Mouse (Mus musculus) stomach, postnatal 0 days (tissue): ENCODE measurements around the gene Cadps2. TPM values are rescaled to one million over a fixed set of nuclear protein-coding genes. Genes with fewer than 3 reads are reported as not detected.

Source experiments
- ATAC-seq: fragments of 200-750 bp; cut with Nextera tagmentation; 2 replicates; pipeline ENCODE4 v1.8.0; 2017; ENCODE audit not compliant: low FRiP score, low TSS enrichment
- DNase-seq: peaks from one replicate; pipeline ENCODE4 v3.0.0-alpha.2; 2016; ENCODE audit warnings: low spot score
- H3K27ac ChIP-seq: fragments of 300-500 bp; sonication (generic); replicated peaks from 2 replicates; pipeline ENCODE4 v1.5.1; 2014; ENCODE audit warnings: mild to moderate bottlenecking, control low read depth
- H3K27me3 ChIP-seq: fragments of 300-500 bp; sonication (generic); 2 replicates; pipeline ENCODE4 v1.6.1; 2014; ENCODE audit warnings: low read length; ENCODE audit not compliant: control insufficient read depth, insufficient read depth
- H3K36me3 ChIP-seq: fragments of 300-500 bp; sonication (generic); 2 replicates; pipeline ENCODE4 v1.6.1; 2014; ENCODE audit warnings: low read length, mixed read lengths; ENCODE audit not compliant: control insufficient read depth, insufficient read depth
- H3K4me1 ChIP-seq: fragments of 300-500 bp; sonication (generic); replicated peaks from 2 replicates; pipeline ENCODE4 v1.6.1; 2014; ENCODE audit warnings: antibody characterized with exemption; ENCODE audit not compliant: control insufficient read depth, insufficient read depth
- H3K4me2 ChIP-seq: fragments of 300-500 bp; sonication (generic); replicated peaks from 2 replicates; pipeline ENCODE4 v1.6.1; 2014; ENCODE audit warnings: low read depth, mild to moderate bottlenecking, control low read depth, moderate library complexity
- H3K4me3 ChIP-seq: fragments of 300-500 bp; sonication (generic); 2 replicates; pipeline ENCODE4 v1.5.1; 2014; ENCODE audit warnings: low read depth, low read length, control low read depth
- H3K9ac ChIP-seq: fragments of 300-500 bp; sonication (generic); 2 replicates; pipeline ENCODE4 v1.6.1; 2014; ENCODE audit warnings: mild to moderate bottlenecking, low read length, control low read depth, mixed read lengths
- H3K9me3 ChIP-seq: fragments of 300-500 bp; sonication (generic); 2 replicates; pipeline ENCODE4 v1.6.1; 2016; ENCODE audit warnings: low read length; ENCODE audit not compliant: control insufficient read depth
- CTCF ChIP-seq: IDR thresholded peaks from 2 replicates; pipeline ENCODE4 v1.5.1; 2016; ENCODE audit warnings: antibody characterized with exemption, low read depth, mild to moderate bottlenecking, moderate library complexity
- EP300 ChIP-seq: optimal IDR thresholded peaks from 2 replicates; pipeline ENCODE3; 2016; ENCODE audit warnings: antibody characterized with exemption
- WGBS: fragments of 180-500 bp; shearing (Covaris S2); extraction: QIAGEN DNeasy Blood & Tissue Kit; methylation state at CpG from one replicate; pipeline ENCODE4 v1.1.7; 2014; 5-methylcytosine and 5-hydroxymethylcytosine counted together
- polyA plus RNA-seq: library from polyadenylated mRNA; unstranded; fragments of >200 nt; fragmentation: Nextera tagmentation; extraction: Ambion mirVana; gene quantifications from 2 replicates; pipeline ENCODE4 v1.2.1, GENCODE M21; 2015

Gene Cadps2
- polyA plus RNA-seq, 1 experiment from 2014 or later: 4.8 TPM

DNA sequence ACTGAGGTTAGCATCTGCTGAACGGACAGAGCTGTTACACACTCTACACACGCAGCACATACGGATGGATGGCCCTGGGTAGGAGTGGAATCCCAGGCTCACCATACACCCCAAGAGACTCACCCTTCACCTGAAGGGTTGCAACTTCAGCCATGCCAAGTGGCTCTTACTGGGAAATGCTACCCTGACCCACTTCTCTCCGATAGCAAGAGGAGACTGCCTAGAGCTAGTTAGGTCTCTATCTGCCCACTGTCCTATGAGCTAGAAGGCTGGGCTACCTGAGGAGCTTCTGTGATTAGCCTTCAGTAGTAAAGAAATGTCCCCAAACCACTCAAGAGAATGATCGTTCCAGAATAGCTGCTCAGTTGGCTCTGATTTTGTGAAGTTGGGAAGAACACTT is 2.1 kb downstream of the Cadps2 start:
- no peak for TF ChIP-seq EP300
- no peak for TF ChIP-seq CTCF
- Histone ChIP-seq H3K9ac (no peak overlapping the region), H3K4me3 (no peak overlapping the region), H3K36me3 (no peaks in the 10 kb centered on the region), H3K4me1 (no peaks in the 10 kb centered on the region), H3K4me2 (peak overlapping the region; percentile 27; the same call in 1 of the 2 replicates), H3K27me3 (no peaks in the 10 kb centered on the region; the same call in 1 of the 2 replicates), H3K9me3 (no peaks in the 10 kb centered on the region), H3K27ac (no peak overlapping the region)
- no peak for DNase-seq
- no peak for ATAC-seq
- 84% methylated on average over 5 of the region's 5 CpGs for WGBS

- TF ChIP-seq CTCF: no peak
- no peak for TF ChIP-seq EP300
- Histone ChIP-seq H3K27me3 (no peaks in the 10 kb centered on the region; the same call in 1 of the 2 replicates), H3K4me1 (no peaks in the 10 kb centered on the region), H3K9ac (no peak overlapping the region), H3K27ac (no peak overlapping the region), H3K9me3 (no peaks in the 10 kb centered on the region), H3K4me2 (no peak overlapping the region), H3K36me3 (no peaks in the 10 kb centered on the region), H3K4me3 (no peak overlapping the region)
- ATAC-seq (no peak), DNase-seq (no peak)
- WGBS: 25% methylated on average over 2 of the region's 2 CpGs
Observed at GRCm38 (mm10) chr6:23836694-23837093, 2.5 kb downstream of the Cadps2 start.

DNA sequence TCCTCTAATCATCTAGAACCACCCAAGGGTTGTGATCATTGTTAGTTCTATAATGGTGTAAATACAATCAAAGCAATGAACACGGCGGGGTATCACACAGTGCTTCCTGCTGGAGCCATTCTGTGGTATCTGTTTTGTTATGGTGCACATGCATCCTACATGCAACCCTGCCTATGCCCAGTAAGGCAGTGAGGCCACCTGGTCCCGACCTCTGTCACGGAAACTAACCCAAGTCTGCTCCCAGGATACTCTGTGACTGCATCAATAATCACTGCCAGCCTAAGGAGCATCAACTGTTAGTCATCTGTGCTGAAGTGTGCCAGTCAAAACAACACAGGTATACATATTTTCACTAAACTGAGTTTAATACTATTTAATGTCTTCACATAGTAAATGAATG is 3.7 kb downstream of the Cadps2 start:
- no peaks in the 10 kb centered on the region for H3K4me1 ChIP-seq
- H3K9ac ChIP-seq: no peak overlapping the region
- no peak for DNase-seq
- 89% methylated on average over 4 of the region's 4 CpGs for WGBS
- no peaks in the 10 kb centered on the region; the same call in 1 of the 2 replicates for H3K27me3 ChIP-seq
- no peak overlapping the region for H3K27ac ChIP-seq
- ATAC-seq: no peak
- no peaks in the 10 kb centered on the region for H3K9me3 ChIP-seq
- H3K4me2 ChIP-seq: no peak overlapping the region
- H3K4me3 ChIP-seq: no peak overlapping the region
- TF ChIP-seq CTCF (no peak), EP300 (no peak)
- no peaks in the 10 kb centered on the region for H3K36me3 ChIP-seq

GRCm38 (mm10) chr6:23830741-23831140 is 8.5 kb downstream of the Cadps2 start:
- Histone ChIP-seq H3K27me3 (no peaks in the 10 kb centered on the region), H3K4me1 (no peaks in the 10 kb centered on the region), H3K9me3 (no peaks in the 10 kb centered on the region), H3K4me3 (no peak overlapping the region), H3K9ac (no peak overlapping the region), H3K36me3 (no peaks in the 10 kb centered on the region), H3K4me2 (no peak overlapping the region), H3K27ac (no peak overlapping the region)
- DNase-seq (no peak), ATAC-seq (no peak)
- 67% methylated on average over 3 of the region's 3 CpGs for WGBS
- no peak for TF ChIP-seq EP300
- no peak for TF ChIP-seq CTCF

DNA sequence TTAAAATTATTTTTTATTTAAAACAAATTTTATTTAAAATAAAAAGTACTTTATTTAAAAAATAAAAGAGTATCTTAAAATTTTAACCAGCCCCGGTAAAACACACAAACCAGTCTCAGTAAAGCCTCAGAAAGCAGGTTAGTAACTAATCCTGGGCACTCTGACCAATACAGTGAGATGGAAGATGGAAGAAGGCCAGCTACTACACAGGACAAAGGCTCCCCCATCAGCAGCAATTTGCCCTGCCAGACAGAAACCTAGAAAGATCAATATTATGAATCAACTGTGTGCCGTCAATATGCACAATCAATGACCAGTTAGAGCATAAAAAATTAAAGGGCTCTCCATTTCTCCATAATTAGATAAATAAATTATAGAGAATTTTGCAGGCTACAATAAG is 9.9 kb downstream of the Cadps2 start:
- no peak overlapping the region for H3K4me2 ChIP-seq
- H3K9ac ChIP-seq: no peak overlapping the region
- H3K4me1 ChIP-seq: no peaks in the 10 kb centered on the region
- no peak for ATAC-seq
- 89% methylated on average over 2 of the region's 2 CpGs for WGBS
- DNase-seq: no peak
- no peaks in the 10 kb centered on the region for H3K36me3 ChIP-seq
- no peak overlapping the region for H3K27ac ChIP-seq
- no peak for TF ChIP-seq EP300
- no peak for TF ChIP-seq CTCF
- H3K27me3 ChIP-seq: no peaks in the 10 kb centered on the region
- H3K4me3 ChIP-seq: no peak overlapping the region
- H3K9me3 ChIP-seq: no peaks in the 10 kb centered on the region

DNA sequence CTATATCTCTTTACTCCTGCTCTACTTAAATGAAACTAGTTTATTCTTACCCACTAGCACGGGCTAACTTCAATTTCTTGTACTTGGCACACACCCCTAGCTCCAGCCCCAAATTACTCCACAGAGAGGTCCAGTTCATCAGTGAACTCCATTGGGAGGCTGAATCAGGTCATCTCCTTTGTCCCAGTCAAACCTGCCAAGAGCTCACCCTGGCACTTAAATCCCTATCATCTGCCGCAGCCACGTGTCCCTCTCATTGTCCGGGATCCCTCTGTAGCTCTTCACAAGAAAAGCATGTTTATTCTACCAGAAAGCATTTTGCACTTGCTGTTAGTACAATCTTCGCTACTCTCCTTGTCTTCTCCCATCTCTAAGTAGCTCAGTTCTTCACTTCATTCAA is 17.4 kb downstream of the Cadps2 start:
- H3K27me3 ChIP-seq: no peaks in the 10 kb centered on the region
- 84% methylated on average over 5 of the region's 5 CpGs for WGBS
- no peaks in the 10 kb centered on the region for H3K9me3 ChIP-seq
- H3K9ac ChIP-seq: no peak overlapping the region
- H3K4me3 ChIP-seq: no peak overlapping the region
- H3K27ac ChIP-seq: no peak overlapping the region
- no peak for TF ChIP-seq CTCF
- no peak for TF ChIP-seq EP300
- DNase-seq: no peak
- no peak overlapping the region for H3K4me2 ChIP-seq
- no peak for ATAC-seq
- no peaks in the 10 kb centered on the region for H3K4me1 ChIP-seq
- H3K36me3 ChIP-seq: no peaks in the 10 kb centered on the region
